Mouse (Mus musculus) spleen, postnatal 10 days (tissue): ENCODE results near the gene Fbxo8.

Source experiments
- DNase-seq, 2 experiments: peaks; one replicate each; pipeline ENCODE4 v3.0.0; 2021 to 2022; ENCODE audit warnings: low spot score in 2 of 2

The Fbxo8 gene

DNA sequence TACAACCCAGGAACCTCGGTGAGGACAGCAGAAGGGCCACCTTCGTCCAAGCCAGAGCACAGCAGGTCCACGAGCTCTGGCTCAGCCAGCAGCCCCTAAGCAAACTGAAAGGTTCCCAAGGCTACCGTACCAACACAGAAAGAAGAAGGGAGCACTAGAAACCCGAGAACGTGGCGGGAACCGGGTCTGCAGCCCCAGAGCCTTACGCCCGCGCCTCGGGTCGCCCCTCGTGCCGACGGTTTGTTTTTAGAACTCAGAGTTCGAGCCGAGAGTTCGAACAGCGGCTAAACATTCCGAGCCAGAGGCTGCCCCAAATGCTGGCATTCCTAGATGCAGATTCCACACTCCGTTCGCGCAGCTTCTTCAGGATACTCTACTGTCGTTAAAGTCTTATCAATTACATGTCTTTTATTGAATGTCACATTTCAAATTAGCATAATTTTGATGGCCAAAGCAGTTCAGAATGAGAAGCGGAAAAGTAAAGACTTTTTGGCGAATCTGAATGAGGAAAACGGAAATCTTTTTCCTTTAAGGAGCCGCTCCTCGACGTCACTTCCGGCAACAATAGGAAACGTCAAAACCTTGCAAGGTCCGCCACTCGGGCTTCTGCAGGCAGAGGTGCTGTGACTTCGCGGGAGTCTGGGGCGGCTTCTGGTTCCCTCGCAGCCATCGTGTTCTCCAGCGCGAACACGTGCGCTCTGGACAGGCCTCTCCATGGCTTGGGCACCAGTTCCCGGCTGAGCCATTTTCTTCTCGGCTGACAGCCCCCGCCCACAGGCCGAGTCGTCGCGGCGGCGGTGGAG lies at the start of gene Fbxo8, which contains the start of gene Cep44:
Gene Fbxo8, plus strand, starts transcription at position 533 of the 803 bp plus-strand sequence.
Gene Cep44, minus strand, starts transcription at position 490 of the 803 bp plus-strand sequence.
- DNase-seq, result peak; percentile 78 to 86

DNA sequence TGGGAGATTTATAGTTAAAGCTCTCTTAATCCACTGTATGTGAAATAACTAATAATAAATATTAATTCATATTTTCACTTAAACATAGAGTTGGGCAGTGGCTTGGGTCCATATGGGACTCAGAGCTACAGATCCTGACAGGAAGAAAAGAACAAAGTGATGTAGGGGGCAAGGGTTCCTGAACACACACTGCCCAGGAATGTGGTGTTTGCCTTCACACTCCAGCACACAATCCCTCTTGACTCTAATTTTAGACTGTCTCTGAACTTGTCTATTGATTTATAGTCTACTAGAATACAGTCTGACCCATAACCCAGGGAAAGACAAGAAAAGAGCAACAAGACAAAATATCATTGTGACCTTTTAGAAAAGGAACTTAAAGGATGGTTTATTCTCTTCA lies 49.0 kb upstream of the Fbxo8 start:
- DNase-seq, result no peak

DNA sequence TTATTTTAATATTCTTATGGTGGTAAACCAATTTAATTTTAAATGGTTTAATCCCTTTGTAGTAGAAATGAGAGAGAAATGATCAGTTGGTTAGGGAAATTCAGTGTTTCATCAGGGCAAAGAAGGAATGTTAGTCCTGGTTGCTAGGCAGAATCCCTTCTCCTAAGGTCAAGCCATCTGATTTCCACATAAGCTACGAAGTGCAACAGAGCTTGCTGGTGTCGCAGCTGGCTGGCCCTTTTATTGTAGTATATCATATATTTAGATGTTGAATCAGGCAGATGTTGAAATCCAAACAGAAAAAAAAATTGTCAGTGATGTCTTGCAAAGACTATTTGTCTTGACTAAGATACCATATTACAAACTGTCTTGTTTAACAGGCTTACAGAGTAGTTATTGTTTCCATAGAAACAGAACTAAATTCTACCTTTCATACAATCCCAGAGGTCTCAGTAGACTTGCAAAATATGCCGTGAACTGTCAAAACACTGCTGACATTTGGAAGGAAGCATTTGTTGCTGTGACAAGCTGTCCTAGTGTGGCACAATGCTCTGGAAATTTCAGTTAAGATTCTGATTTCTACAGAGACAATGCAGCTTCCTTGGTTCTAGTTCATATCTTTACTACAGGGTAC lies 42.5 kb upstream of the Fbxo8 start:
- DNase-seq, result no peak

DNA sequence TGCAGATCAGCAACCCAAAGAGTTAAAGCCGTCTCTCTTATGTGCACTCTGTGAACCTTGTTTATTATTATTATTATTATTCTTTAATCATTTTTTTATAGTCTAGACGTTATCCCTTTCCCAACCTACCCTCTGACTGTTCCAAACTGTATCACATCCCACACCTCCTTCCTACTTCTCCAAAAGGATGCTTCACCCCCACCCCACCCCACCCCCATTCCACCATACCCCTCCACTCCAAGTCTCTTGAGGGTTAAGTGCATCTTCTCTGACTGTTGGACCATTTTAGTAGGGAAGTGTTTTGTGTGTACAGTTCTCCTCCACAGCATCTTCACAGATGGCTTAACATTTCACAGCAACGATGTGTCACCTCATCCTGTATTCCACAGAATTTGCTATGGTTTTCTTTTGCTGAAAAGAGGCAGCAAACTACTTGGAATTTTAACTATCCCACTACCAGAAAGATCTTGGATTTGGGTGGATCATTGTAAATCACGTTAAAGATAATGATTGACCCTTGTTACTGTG lies 41.9 kb upstream of the Fbxo8 start:
- no peak for DNase-seq

DNA sequence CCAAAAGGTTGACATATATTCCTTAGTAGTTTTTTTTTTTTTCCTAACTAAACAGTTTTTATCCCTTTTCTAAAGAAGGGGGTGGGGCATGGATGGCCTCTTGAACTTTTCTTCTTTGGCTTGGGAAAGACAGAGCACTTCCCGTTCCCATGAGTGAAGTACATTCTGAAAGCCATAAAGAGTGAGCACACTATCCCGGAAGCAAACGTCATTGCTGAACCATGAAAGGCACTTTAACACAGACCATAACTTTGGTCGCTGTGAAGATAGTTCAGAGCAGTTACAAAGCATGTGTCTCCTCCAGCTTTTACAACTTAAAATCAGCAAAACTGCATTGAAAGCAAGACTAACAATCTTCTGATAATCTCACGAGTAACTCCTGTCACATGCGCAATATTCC lies 32.0 kb upstream of the Fbxo8 start:
- DNase-seq, result no peak

DNA sequence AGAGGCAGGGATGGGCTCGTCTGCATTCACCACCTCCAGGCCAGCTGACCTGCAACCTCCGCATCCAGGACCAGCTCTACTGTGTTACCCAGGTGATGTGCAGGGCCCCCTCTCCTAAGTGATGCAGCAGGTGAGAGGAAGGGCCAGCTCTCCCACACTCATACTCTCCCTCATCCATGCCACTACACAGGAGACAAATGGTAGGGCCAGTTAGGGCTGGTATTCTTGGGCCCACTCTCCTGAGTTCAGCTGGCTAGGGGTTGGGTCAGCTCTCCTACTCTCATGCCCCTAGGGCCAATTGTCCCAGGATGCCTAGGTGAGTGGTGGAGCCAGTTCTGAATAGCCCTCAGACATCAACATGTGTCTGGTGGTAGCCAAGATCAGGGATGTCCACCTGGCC lies 30.6 kb upstream of the Fbxo8 start:
- no peak for DNase-seq

DNA sequence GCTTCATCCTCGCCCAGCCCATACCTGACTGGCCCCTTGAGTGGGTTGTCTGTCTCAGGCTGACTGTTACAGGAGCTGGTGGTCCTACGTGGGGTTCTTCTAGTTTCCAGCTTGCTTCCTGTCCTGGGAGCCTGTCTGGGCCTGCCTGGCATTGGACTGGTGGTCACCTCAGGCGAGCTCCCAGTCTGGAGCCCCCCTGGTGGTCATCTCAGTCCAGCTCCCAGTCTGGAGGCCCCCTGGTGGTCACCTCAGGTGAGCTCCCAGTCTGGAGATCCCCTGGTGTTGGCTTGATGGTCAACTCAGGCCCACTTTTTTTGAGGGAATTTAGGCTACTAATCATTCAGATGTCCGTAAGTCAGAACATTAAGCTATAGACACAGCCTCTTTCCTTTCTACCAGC lies 29.8 kb upstream of the Fbxo8 start:
- no peak for DNase-seq

DNA sequence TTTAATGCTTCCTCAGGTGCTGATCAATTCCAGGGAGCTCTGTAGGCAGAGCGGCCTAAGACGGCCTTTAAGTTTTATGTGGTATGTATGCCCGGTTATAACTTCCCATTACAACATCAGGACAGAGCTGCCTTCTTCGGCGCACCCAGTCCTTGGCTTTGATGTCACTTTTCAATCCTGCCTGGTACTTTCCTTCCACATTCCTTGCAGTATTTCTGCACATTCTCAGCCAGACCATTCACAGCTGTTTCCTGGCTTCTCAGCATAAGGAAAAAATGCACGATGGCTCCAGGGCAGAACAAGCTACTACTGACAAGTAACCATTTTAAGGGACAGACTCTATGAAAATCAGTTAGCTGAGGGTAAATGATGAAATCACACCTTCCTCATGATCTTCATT lies 22.0 kb upstream of the Fbxo8 start:
- DNase-seq, result no peak

DNA sequence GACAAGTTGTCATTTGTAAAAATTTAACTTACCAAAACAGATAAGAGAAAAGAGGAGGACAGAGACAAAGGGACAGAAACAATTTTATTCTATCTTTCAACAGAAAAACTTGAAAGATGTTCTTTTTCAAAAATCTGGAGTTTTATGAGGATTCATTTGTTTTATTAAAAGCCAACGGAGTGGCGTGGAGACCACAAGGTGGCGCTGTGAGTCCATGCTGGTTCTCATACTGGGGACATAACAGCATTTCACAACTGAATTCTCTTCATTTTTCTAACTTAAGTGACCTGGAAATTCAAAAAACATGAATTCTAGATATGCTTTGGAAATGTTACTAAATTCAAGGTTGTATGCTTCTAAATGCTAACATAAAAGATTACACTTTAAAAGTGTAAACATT lies 20.5 kb upstream of the Fbxo8 start:
- DNase-seq, result peak; percentile 47 to 81

DNA sequence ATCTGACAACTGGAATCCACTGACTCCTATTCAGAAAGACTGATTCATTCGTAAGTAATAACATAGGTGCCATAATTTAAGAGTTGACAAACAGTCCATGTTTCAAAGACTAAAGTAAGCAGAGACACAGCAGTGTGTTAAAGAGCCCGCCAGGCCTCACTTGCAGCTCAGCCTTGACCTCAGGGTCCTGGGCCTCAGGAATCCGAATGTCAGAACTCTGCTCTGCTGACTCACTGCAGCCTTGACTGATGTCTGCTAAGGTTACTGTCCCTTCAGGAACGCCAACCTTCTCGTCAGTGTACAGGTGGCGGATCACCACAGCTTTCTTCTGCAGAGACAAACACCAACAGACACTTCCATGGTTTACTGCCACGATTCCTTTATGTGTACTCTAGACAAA lies 10.2 kb upstream of the Fbxo8 start:
- DNase-seq, result no peak

DNA sequence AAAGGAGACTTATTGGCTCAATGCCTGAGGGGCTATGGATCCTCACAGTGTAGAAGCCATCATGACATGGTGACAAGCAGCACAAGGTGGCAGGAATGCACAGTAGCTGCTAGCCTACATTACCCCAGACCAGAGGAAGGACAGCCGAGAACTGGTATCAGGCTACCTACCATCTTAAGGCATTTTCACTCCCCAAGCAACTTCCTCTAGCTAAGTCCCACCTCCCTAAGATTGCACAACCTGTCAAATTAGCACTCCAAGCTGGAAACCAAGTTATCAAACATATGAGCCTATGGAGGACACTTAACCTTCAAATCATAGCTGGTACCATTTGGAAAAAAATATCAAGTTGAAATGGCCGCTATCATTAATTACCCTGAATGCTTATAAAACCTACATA lies 3.0 kb upstream of the Fbxo8 start:
- no peak for DNase-seq

DNA sequence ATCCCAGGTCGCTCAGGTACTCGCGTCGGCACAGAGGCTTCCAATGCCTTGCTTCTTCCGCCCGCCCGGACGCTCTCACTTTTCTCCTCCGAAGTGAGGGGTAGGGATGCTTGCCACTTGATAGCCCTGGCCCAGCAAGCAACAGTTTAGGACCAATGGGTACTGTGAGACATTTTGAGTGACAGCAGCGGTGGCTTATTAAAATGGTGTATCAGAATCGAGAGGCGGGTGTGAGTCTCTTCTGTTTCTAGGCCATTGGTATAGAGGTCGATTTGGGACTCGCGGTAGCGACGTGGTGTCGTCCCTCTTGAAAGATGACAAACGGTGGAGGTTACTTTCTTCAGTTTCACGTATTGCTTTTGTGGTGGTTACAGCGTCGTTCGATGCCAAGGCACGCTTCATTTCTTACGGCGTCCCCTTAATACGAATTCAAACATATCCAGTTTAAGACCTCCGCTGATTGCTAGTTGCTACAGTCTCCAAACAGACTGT lies 517 bp downstream of the Fbxo8 start:
- DNase-seq, result peak; percentile 75 to 87

DNA sequence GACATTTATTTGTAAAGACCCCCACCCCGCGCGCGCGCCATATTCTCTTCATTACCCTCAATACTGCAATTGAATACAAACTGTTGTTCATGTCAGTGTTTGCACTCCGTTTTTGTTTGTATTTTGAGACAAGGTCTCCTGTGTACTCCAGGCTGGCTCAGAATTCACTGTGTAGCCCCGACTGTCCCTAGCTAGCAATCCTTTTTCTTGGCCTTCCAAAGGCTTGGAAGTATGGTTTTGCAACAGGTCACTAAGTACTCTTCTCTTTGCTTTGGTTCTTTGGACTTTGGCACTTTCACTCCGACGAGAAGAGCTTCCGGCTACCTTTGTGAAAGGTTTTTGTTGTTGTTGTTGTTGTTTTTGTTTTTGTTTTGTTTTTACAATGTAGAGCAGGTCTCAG lies 1.2 kb downstream of the Fbxo8 start:
- peak; percentile 10 to 28 for DNase-seq

DNA sequence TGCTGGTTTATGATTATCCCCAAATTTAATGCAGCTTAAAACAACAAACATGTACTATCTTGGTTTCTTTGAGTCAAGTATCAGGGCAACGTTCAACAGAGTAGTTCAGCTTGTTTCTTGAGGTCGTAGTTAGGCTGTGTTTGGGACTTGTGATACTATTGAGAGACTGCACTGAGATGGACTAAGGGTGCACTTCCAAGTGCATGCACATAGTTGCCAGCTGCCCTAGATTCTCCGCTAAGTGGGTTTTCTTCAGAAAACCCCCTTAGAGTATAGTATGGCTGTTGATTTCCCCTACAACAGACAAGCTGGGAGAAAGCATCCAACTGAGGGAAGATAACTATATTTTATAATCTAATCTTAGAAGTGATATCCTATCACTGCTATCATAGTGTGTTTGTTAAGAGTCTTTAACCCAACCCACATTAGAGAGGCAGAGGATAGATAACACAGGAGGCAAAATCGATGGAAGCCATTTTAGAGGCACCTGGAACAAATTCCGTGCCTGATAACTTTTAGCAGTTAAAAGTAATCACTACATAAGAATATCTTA lies 1.7 kb downstream of the Fbxo8 start:
- no peak for DNase-seq

DNA sequence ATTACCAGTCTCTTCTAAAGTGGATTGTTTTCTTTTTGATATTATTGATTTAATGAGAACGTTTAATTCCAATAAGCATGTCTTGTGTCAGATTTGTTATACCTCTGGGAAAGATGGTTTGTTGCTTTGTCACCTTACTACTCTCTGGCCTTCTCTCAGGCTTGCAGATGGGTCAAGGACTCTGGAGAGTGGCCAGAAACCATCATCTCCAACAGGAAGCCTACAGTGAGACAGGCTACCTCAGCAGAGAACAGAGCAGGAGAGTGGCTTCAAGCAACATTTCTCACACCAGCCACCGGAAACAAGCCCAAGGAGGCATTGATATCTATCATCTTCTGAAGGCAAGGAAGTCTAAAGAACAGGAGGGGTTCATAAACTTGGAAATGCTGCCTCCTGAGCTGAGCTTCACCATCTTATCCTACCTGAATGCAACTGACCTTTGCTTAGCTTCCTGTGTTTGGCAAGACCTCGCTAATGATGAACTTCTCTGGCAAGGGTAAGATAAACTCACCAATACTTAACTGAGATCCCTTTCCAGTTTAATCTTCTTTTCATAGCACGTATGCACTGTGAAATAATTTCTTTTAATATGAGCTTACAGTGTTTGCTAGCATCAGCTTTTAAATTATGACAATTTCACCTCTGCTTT lies 13.6 kb downstream of the Fbxo8 start:
- DNase-seq, result no peak

DNA sequence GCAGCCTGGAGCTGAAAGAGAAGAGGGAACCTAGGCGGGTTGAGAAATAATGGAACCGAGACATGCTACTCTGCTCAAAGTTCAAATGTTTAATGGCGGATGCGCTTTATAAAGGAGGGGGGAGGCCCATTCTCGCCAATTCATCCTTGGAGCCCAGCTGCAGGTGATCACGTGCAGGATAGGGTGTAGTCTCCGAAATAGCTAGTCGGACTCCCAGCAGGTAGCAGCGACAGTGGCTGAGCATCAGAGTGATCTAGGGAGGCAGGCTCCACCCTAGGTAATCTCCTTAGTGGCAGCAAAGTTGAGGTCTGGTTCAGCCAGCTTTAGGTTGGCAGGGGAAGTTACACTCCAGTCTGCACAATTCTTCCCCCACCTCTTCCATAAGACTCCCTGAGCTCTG lies 16.0 kb downstream of the Fbxo8 start:
- no peak for DNase-seq

DNA sequence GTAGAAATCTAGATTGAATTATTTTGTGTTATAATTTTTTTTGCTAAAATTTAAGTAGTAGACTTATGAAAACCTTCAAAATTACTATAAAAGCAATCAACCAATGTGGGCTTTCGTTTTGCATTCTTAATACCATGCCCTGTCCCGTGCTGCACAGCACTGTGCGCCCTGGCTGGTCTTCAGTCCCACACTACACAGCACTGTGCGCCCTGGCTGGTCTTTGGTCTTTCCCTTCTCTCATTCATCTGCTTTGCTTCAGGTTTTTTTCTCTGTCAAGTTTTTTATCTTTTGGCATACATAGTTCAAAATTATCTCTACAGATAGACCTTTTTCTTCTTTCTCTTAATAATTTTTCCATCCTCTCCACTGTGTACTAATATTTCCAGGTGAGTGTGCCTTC lies 30.0 kb downstream of the Fbxo8 start:
- peak in 1 of 2 experiments; percentile 33 for DNase-seq

DNA sequence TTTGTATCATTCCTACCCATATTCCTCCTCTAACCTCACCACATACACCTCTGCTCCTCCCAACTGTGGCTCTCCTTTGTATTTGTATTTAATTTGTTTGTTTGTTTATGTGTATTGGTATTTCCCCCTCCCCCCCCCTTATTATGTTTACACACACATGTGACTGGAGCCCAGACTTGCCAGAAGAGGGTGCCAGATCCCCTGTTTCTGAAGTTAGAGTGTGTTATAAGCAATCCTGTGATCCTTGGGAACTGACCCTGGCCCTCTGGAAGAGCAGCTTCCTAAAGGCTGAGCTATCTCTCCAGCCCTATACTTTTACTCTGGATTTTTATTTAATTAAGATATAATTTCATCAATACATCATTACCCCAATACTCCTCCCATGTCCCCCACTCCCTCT lies 32.0 kb downstream of the Fbxo8 start:
- DNase-seq, result peak in 1 of 2 experiments; percentile 46

DNA sequence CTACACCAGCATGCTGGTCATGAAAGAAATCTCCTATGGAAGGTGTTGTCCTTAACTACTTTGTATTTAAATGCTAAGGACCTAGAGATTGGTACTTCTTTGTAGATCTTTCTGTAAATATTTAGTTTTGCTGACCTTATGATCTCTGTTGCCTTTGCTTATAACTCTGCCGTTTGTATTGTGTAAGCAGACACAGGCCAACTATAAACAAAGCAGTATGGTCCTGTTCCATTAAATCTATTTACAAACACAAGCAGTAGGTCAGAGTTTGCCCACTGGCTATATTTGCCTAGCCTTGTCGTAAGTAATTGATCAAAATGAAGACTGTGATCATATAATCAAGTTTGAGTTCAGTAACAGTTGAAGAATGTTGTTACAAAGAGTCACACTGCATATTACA lies 38.1 kb downstream of the Fbxo8 start:
- DNase-seq, result no peak

DNA sequence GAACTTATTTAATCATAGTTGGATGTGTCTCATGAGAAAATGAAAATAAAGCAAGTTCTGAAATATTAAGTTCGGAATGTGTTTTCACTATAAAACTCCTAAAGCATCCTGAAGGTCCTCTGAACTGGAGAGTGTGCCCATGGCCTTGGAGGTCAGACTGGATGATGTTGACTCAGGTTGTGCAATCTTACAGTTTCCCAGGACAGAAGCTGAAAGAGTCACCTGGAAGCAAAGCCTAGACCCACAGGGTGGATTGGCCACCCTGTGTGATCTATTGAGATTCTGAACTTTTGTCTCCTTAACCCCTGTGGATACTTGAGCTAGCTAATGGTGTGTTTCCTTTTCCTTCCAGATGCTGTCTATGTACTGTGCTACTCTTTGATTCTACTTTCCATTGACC lies 40.2 kb downstream of the Fbxo8 start:
- DNase-seq, result no peak

DNA sequence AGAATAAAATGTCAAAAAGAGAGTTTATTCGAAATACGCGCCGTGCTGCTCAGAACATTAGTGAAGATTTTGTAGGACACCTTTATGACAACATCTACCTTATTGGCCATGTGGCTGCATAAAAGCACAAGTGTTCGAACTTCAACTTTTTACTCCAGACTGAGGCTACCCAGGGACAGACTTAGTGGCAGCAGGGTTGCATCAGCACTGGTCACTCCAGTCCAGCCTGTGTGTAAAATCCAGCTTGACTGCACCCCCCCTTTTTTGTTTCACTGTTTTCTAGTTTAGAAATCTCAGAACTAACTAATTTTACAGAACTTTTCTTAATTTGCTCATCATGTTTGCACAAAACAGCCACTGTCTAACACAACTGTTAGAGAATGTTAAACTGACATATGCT lies 40.6 kb downstream of the Fbxo8 start:
- no peak for DNase-seq

DNA sequence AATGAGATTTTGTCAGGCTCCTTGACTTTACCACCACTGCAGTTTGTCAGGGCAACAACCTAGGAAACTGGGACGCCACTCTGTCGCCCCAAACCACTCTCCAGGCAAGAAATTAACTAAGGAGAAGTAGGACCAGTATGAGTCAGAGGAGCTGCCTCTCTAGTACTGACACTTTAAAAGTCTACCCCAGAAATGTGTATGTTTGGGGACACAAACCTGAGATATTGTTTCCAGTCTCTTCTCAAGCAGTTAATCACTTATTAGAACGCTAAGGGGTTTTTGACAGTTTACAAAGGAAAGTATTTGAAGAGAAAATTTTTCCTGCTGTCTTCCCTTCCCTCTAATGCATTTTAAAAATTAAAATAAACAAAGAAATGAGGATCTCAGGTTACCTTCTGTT lies 55.6 kb downstream of the Fbxo8 start:
- DNase-seq, result no peak
